Mouse (Mus musculus): ENCODE measurements around the gene Casr. TPM values are rescaled to one million over a fixed set of nuclear protein-coding genes. Genes with fewer than 3 reads are reported as not detected.

Casr gene
- not detected in 3 replicates for total RNA-seq (2017)

DNA sequence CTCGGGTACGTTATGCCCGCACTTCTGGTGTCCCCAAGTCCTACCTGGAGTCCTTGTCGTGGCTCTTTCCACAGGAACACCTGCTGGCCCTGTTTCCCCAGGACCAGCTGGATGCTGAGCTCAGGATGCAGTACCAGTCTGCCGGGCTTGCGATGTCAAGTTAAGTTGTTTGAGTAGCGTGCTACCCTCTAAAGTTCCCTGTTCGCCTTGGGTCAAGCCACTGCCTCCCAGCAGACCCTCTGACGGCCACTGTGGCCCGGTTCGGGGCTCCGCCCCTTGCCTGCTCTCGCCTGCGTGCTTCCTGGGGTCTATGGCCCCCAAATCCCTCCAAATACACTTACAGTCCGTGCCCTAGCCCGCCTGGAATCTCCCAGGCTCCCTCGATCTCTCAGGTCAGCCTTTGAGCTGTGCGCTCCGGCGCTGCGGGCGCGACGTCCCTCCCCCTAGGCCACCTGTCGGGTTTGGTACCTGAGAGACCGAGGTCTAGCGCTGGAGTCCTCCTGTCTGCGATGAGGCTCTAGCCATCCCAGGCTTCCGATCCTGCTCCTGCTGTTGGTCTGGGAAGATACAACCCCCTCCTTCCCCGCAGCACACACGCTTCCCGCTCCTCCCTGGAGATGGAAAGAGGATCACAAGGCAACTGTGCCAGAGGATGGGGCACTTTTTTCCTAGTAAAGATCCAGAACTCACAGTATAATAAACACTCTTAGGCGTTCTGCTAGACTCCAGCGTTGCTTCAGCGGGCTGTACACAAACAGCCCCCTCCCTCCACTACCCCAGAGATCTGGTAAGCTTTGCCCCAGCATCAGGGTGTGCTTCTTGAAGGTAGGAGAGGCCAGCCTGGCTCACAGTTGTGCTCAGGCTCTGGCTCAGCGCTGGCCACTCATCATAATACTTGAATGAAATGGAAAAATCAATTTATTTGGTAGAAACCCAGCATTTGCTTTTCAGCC is at the start of gene Casr:
Casr (minus strand) TSS at position 756 of the 953 bp plus-strand sequence.
- no peak for ATAC-seq (replicated peaks; ENCODE audit: insufficient number of reproducible peaks, low FRiP score, low TSS enrichment, poor library complexity, severe bottlenecking)

GRCm38 (mm10) chr16:36602632-36603031 is 40.7 kb upstream of the Casr start:
- ATAC-seq (replicated peaks; ENCODE audit: insufficient number of reproducible peaks, low FRiP score, low TSS enrichment, poor library complexity, severe bottlenecking), result no peak

DNA sequence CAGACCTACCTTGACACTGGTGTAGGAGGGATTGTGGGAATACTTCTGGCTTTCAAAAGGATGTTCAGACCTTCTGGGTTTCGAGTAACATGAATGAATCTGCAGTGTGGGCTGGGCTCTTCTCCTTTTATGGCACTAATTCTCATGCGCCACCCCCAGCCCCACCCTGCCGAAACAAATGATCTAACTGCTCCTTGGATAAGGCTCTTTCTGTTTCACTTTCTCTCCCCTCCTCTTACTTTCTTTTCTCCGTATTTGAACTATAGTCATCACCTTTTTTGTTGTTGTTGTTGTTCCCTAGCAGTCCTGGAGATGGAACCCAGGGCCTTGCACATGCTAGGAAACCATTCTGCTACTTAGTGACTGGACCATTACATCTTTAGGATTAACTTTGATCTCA is 36.3 kb upstream of the Casr start:
- ATAC-seq (replicated peaks; ENCODE audit: insufficient number of reproducible peaks, low FRiP score, low TSS enrichment, poor library complexity, severe bottlenecking), result peak; percentile 87

- no peak for ATAC-seq (replicated peaks; ENCODE audit: insufficient number of reproducible peaks, low FRiP score, low TSS enrichment, poor library complexity, severe bottlenecking)
Observed at GRCm38 (mm10) chr16:36596671-36597410, 34.9 kb upstream of the Casr start.

- ATAC-seq (replicated peaks; ENCODE audit: insufficient number of reproducible peaks, low FRiP score, low TSS enrichment, poor library complexity, severe bottlenecking), result no peak
Observed at GRCm38 (mm10) chr16:36589898-36590297, 28.0 kb upstream of the Casr start.

DNA sequence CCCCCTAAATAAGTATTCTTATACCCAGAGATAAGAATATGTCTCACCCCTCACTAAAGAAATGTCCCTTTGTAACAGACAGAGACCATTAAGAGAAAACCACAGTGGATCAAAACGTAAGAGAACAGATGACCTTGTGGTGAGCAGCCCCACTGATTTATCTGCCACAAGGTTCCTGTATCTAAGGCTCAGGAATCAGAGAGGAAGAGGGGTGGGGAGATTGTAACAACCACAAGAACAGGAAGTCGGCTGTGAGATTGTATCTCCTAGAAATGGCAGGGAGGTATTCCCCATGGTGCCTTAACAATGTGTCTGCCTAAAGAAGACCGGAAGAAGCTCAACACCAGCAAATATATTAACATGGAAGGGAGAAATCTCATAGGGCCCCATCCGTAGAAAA is 26.0 kb upstream of the Casr start:
- peak; percentile 66 for ATAC-seq (replicated peaks; ENCODE audit: insufficient number of reproducible peaks, low FRiP score, low TSS enrichment, poor library complexity, severe bottlenecking)

DNA sequence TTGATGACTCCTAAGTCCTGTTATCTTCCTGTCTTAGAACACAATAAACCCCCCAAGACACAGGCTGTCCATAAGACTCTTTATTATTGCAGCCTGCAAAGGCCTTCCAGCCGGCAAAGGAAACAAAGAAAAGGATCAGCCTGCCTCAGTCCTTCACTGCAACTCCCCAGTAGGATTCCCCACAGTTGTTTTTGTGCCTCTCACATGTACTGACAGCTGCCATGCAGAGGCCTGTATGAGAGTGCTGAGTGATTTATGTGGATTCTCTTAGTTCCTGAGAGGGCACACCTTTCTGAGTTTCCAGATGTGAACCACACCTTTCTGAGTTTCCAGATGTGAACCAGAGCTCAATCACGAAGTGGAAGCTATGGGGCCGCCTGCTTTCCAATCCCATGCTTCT is 20.1 kb upstream of the Casr start:
- no peak for ATAC-seq (replicated peaks; ENCODE audit: insufficient number of reproducible peaks, low FRiP score, low TSS enrichment, poor library complexity, severe bottlenecking)

DNA sequence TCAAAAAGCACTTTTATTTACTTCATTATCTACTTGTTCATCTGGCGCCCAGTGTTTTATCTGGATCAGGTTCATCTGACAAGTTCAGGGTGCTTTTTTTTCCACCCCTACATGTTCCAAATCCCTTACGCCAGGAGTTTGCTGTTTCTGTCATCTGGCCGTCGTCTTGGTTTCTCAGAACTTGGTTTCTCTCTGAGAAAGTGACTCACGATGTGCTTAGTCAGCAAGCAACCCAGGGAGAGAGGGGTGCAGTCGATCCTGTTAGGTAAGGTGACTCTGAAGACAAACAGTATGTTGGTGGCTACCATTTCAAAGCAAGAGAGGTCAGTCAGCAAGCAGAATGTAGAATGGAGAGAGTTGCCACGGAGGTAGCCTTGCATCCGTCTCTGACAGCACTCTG is 10.0 kb upstream of the Casr start:
- ATAC-seq (replicated peaks; ENCODE audit: insufficient number of reproducible peaks, low FRiP score, low TSS enrichment, poor library complexity, severe bottlenecking), result no peak

GRCm38 (mm10) chr16:36559573-36559972 is 2.4 kb downstream of the Casr start:
- no peak for ATAC-seq (replicated peaks; ENCODE audit: insufficient number of reproducible peaks, low FRiP score, low TSS enrichment, poor library complexity, severe bottlenecking)

- no peak for ATAC-seq (replicated peaks; ENCODE audit: insufficient number of reproducible peaks, low FRiP score, low TSS enrichment, poor library complexity, severe bottlenecking)
Observed at GRCm38 (mm10) chr16:36555672-36556165, 6.2 kb downstream of the Casr start.

DNA sequence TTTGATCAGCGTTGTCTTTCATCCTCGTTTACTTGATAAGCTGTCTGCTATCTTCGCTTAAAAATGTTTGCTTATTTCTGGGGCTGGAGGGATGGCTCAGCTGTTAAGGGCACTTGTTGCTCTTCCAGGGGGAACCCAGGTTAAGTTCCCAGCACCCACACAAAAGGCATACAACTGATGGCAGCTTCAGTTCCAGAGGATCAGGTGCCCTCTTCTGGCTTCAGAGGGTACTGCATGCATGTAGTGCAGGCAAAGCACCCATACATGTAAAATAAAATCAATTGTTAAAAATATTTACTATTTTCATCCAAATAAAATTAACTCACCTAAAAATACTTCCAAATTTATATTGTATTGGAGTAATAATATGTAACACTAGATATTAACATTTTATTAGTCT is 8.3 kb downstream of the Casr start:
- ATAC-seq (replicated peaks; ENCODE audit: insufficient number of reproducible peaks, low FRiP score, low TSS enrichment, poor library complexity, severe bottlenecking), result no peak

DNA sequence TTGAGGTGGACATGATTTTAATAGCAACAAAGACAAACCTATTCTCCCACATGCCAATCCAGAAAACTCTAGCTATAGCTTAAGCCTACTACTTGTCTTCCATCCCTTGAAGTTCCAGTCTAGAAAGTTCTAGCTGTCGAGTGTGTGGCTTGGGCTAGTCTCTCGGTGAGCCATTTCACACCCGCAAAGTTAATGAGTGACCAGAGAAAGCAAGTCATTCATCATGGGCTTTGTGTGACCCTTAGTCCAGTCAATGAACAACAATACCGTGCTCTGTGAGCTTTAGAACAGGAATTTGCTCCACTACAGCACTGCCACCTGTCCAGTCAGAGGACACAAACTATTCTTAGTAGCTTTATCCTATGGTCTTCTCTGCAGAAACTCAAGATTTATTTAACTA is 16.6 kb downstream of the Casr start:
- no peak for ATAC-seq (replicated peaks; ENCODE audit: insufficient number of reproducible peaks, low FRiP score, low TSS enrichment, poor library complexity, severe bottlenecking)

DNA sequence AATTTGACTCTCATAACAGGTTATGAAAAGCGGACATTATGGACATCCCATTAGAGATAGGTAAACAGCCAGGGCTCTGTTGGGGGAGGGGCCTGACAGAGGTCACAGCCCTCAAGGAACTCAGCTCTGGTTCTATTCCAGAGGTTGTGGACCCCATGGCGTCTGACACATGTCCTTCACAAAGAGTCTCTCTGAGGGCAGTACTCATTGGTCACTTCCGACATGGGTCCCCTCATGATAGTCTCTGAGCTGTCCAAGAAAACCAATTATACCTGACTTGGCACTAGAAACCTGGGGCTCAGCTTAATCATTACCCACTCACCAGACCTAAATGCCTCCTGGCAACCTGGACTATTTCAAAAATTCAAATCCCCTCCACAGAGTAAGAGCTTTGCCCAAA is 18.9 kb downstream of the Casr start:
- no peak for ATAC-seq (replicated peaks; ENCODE audit: insufficient number of reproducible peaks, low FRiP score, low TSS enrichment, poor library complexity, severe bottlenecking)

DNA sequence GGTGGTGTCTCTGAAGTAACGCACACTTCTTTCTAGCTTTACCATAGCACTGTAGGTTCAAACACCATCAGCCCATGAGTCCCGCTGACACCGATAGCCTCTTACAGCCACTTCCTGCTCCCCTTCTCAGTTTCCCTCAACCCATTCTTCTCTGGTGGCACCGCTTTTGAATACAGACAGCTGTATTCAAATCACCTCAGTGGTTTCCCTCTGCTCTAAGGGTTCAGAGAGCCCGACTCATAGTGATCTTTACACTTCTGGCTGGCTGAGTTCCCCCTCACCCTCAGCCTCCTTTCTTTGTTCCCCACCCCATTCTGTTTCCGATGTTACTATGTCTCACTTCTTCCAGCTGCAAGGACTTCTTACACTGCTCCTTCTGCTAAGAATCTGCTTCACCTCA is 21.1 kb downstream of the Casr start:
- no peak for ATAC-seq (replicated peaks; ENCODE audit: insufficient number of reproducible peaks, low FRiP score, low TSS enrichment, poor library complexity, severe bottlenecking)

GRCm38 (mm10) chr16:36532981-36533687 is 28.8 kb downstream of the Casr start:
- ATAC-seq (replicated peaks; ENCODE audit: insufficient number of reproducible peaks, low FRiP score, low TSS enrichment, poor library complexity, severe bottlenecking), result no peak

DNA sequence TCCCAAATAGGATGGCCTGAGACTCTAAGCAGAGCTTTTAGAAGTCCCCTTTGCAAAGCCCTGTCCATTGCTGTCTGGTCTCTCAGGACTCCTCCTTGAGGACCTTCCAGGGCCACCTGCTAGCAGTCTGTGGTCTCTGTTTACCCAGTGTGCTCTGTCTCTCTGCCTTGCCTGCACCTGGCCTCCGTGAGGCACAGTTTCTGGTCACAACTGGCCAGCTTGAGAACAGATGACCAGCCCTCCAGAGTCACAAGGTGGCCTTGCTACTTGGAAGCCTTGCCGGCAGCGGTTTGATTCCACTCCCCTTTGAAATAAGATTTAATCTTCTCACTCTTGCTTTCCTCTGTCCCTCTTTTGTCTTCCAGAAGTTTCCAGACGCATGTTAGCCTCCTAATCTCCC is 29.9 kb downstream of the Casr start:
- ATAC-seq (replicated peaks; ENCODE audit: insufficient number of reproducible peaks, low FRiP score, low TSS enrichment, poor library complexity, severe bottlenecking), result no peak

GRCm38 (mm10) chr16:36531630-36532029 is 30.3 kb downstream of the Casr start:
- ATAC-seq (replicated peaks; ENCODE audit: insufficient number of reproducible peaks, low FRiP score, low TSS enrichment, poor library complexity, severe bottlenecking), result no peak

GRCm38 (mm10) chr16:36530566-36531552 is 31.1 kb downstream of the Casr start:
- ATAC-seq (replicated peaks; ENCODE audit: insufficient number of reproducible peaks, low FRiP score, low TSS enrichment, poor library complexity, severe bottlenecking), result peak; percentile 33; the same call in 1 of the 2 replicates

Data from monocyte, adult 5-6 weeks (primary cell).